Mouse (Mus musculus) stomach, postnatal 0 days (tissue): ENCODE results near the gene Dgki. TPM values are rescaled to one million over a fixed set of nuclear protein-coding genes. Genes with fewer than 3 reads are reported as not detected.

ENCODE experiments used
- ATAC-seq: fragments of 200-750 bp; cut with Nextera tagmentation; 2 replicates; pipeline ENCODE4 v1.8.0; 2017; ENCODE audit not compliant: low FRiP score, low TSS enrichment
- DNase-seq: peaks from one replicate; pipeline ENCODE4 v3.0.0-alpha.2; 2016; ENCODE audit warnings: low spot score
- H3K27ac ChIP-seq: fragments of 300-500 bp; sonication (generic); replicated peaks from 2 replicates; pipeline ENCODE4 v1.5.1; 2014; ENCODE audit warnings: mild to moderate bottlenecking, control low read depth
- H3K27me3 ChIP-seq: fragments of 300-500 bp; sonication (generic); 2 replicates; pipeline ENCODE4 v1.6.1; 2014; ENCODE audit warnings: low read length; ENCODE audit not compliant: control insufficient read depth, insufficient read depth
- H3K36me3 ChIP-seq: fragments of 300-500 bp; sonication (generic); 2 replicates; pipeline ENCODE4 v1.6.1; 2014; ENCODE audit warnings: low read length, mixed read lengths; ENCODE audit not compliant: control insufficient read depth, insufficient read depth
- H3K4me1 ChIP-seq: fragments of 300-500 bp; sonication (generic); replicated peaks from 2 replicates; pipeline ENCODE4 v1.6.1; 2014; ENCODE audit warnings: antibody characterized with exemption; ENCODE audit not compliant: control insufficient read depth, insufficient read depth
- H3K4me2 ChIP-seq: fragments of 300-500 bp; sonication (generic); replicated peaks from 2 replicates; pipeline ENCODE4 v1.6.1; 2014; ENCODE audit warnings: low read depth, mild to moderate bottlenecking, control low read depth, moderate library complexity
- H3K4me3 ChIP-seq: fragments of 300-500 bp; sonication (generic); 2 replicates; pipeline ENCODE4 v1.5.1; 2014; ENCODE audit warnings: low read depth, low read length, control low read depth
- H3K9ac ChIP-seq: fragments of 300-500 bp; sonication (generic); 2 replicates; pipeline ENCODE4 v1.6.1; 2014; ENCODE audit warnings: mild to moderate bottlenecking, low read length, control low read depth, mixed read lengths
- H3K9me3 ChIP-seq: fragments of 300-500 bp; sonication (generic); 2 replicates; pipeline ENCODE4 v1.6.1; 2016; ENCODE audit warnings: low read length; ENCODE audit not compliant: control insufficient read depth
- CTCF ChIP-seq: IDR thresholded peaks from 2 replicates; pipeline ENCODE4 v1.5.1; 2016; ENCODE audit warnings: antibody characterized with exemption, low read depth, mild to moderate bottlenecking, moderate library complexity
- EP300 ChIP-seq: optimal IDR thresholded peaks from 2 replicates; pipeline ENCODE3; 2016; ENCODE audit warnings: antibody characterized with exemption
- WGBS: fragments of 180-500 bp; shearing (Covaris S2); extraction: QIAGEN DNeasy Blood & Tissue Kit; methylation state at CpG from one replicate; pipeline ENCODE4 v1.1.7; 2014; 5-methylcytosine and 5-hydroxymethylcytosine counted together
- polyA plus RNA-seq: library from polyadenylated mRNA; unstranded; fragments of >200 nt; fragmentation: Nextera tagmentation; extraction: Ambion mirVana; gene quantifications from 2 replicates; pipeline ENCODE4 v1.2.1, GENCODE M21; 2015

The Dgki gene
- polyA plus RNA-seq, 1 experiment from 2014 or later = 0.39 TPM

- H3K27ac ChIP-seq = no peak overlapping the region
- DNase-seq = no peak
- peaks cover 3% of the 10 kb centered on the region; the same call in 1 of the 2 replicates for H3K27me3 ChIP-seq
- no peak for ATAC-seq
- H3K4me3 ChIP-seq = no peak overlapping the region
- H3K4me1 ChIP-seq = no peaks in the 10 kb centered on the region
- H3K9me3 ChIP-seq = no peaks in the 10 kb centered on the region
- WGBS = 44% methylated on average over 2 of the region's 2 CpGs
- H3K36me3 ChIP-seq = no peaks in the 10 kb centered on the region
- TF ChIP-seq EP300 = no peak
- no peak for TF ChIP-seq CTCF
- H3K9ac ChIP-seq = no peak overlapping the region
- H3K4me2 ChIP-seq = no peak overlapping the region
These were observed 246.6 kb downstream of the Dgki start for GRCm38 (mm10) chr6:37053411-37053810.

- Histone ChIP-seq H3K9me3 (no peaks in the 10 kb centered on the region), H3K4me1 (no peaks in the 10 kb centered on the region), H3K4me2 (no peak overlapping the region), H3K36me3 (no peaks in the 10 kb centered on the region), H3K4me3 (no peak overlapping the region), H3K27ac (no peak overlapping the region), H3K9ac (no peak overlapping the region), H3K27me3 (no peaks in the 10 kb centered on the region)
- TF ChIP-seq CTCF = no peak
- TF ChIP-seq EP300 = no peak
- no peak for ATAC-seq
- 48% methylated on average over 5 of the region's 5 CpGs for WGBS
- no peak for DNase-seq
These were observed 248.3 kb downstream of the Dgki start for GRCm38 (mm10) chr6:37051652-37052051.

DNA sequence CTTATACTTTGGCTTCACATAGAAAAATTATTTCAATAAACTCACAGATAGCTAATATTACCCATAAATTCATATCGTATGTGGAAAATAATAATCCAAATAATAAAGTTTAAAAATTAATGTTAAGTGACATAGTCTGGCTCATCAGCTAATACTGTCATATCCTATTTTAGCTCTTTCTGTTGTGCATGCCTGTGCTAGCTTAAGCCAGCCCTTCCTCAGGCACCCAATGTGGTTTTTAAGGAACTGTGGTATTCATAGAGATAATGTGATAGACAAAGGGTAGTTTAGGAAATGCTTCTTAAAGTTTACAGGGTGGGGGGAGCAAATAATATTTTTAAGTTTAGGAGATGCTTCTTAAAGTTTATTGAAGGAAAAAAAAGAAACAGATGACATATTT, 248.8 kb downstream of the Dgki start:
- H3K4me1 ChIP-seq = no peaks in the 10 kb centered on the region
- no peaks in the 10 kb centered on the region for H3K27me3 ChIP-seq
- H3K4me2 ChIP-seq = no peak overlapping the region
- DNase-seq = no peak
- no peak for ATAC-seq
- H3K4me3 ChIP-seq = no peak overlapping the region
- no peak for TF ChIP-seq EP300
- no peak for TF ChIP-seq CTCF
- no peaks in the 10 kb centered on the region for H3K36me3 ChIP-seq
- 78% methylated on average over 1 of the region's 1 CpGs for WGBS
- no peaks in the 10 kb centered on the region for H3K9me3 ChIP-seq
- H3K9ac ChIP-seq = no peak overlapping the region
- no peak overlapping the region for H3K27ac ChIP-seq

DNA sequence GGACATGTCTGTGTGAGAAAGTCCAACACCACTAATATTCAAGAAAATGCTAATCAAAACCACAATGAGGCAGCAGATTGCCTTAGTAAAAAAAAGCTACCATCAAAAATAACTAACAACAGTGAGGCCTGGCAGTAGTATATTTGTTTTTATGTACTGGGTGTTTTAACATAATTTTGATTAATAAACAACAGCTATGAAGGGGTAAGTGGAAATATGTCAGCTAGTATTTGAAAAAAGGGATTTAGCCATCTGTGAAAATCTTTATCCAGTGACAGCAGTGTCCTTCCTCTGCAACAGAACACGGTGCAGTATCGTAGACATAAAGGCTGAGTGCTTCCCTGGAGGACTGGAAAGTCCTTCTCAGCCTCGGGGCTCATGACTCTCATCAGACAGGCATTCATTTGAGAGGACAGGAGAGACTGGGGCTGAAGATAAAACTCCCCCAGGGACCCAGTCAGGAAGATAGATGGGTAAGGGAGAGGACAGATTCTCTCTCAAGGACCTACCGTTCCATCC, 252.3 kb downstream of the Dgki start:
- no peak overlapping the region for H3K9ac ChIP-seq
- H3K4me2 ChIP-seq = no peak overlapping the region
- no peaks in the 10 kb centered on the region for H3K4me1 ChIP-seq
- H3K9me3 ChIP-seq = no peaks in the 10 kb centered on the region
- TF ChIP-seq CTCF (no peak), EP300 (no peak)
- DNase-seq (no peak), ATAC-seq (no peak)
- no peaks in the 10 kb centered on the region for H3K27me3 ChIP-seq
- no peak overlapping the region for H3K27ac ChIP-seq
- H3K4me3 ChIP-seq = no peak overlapping the region
- WGBS = 76% methylated on average over 4 of the region's 4 CpGs
- no peaks in the 10 kb centered on the region for H3K36me3 ChIP-seq

DNA sequence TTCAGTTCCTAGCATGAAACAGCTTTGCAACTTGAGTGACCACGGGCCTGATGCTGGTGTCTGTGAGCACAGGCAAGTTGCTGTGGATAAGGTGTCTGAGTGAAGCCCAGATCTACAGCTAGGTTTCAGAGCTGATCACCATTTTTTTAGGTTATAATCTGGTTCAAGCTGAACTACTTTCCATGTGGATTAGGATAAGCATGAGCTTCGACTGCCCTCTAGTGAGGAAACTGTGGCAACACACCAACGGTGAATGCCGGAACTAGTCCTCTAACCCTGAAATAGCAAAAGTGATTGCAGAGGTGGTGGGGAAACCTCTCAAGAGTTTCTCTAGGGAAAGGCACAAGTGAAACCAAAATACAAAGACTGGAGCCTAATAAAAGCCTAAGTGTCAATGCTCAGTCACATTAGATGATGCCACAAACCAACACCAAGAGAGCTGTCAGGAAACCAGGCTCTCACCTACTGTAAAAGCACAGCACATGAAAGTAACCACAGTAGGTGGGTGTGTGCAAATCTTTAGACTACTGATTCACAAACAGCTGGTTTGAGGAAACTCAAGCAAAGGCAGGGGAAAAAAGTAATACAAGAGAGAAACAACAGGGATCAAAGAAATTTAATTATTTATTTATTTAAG, 253.7 kb downstream of the Dgki start:
- no peaks in the 10 kb centered on the region for H3K9me3 ChIP-seq
- DNase-seq = peak; percentile 52
- WGBS = 21% methylated on average over 4 of the region's 4 CpGs
- H3K4me1 ChIP-seq = no peaks in the 10 kb centered on the region
- TF ChIP-seq CTCF = peak; percentile 92
- TF ChIP-seq EP300 = no peak
- no peaks in the 10 kb centered on the region for H3K36me3 ChIP-seq
- H3K27ac ChIP-seq = no peak overlapping the region
- no peaks in the 10 kb centered on the region for H3K27me3 ChIP-seq
- no peak for ATAC-seq
- no peak overlapping the region for H3K4me3 ChIP-seq
- no peak overlapping the region for H3K4me2 ChIP-seq
- no peak overlapping the region for H3K9ac ChIP-seq

GRCm38 (mm10) chr6:37044796-37045195, 255.2 kb downstream of the Dgki start:
- Histone ChIP-seq H3K9ac (no peak overlapping the region), H3K9me3 (no peaks in the 10 kb centered on the region), H3K4me3 (no peak overlapping the region), H3K4me2 (no peak overlapping the region), H3K36me3 (no peaks in the 10 kb centered on the region), H3K4me1 (no peaks in the 10 kb centered on the region), H3K27me3 (no peaks in the 10 kb centered on the region), H3K27ac (no peak overlapping the region)
- 79% methylated on average over 4 of the region's 4 CpGs for WGBS
- DNase-seq = no peak
- no peak for TF ChIP-seq CTCF
- no peak for TF ChIP-seq EP300
- no peak for ATAC-seq
